Mouse (Mus musculus) neutrophil, adult 5-6 weeks (primary cell): Measurements from ENCODE around the gene Slc15a5. TPM values are rescaled to one million over a fixed set of nuclear protein-coding genes. Genes with fewer than 3 reads are reported as not detected.

Experiments used
- total RNA-seq: library from RNA; stranded (forward); fragments of 200-1000 nt; gene quantifications from 2 replicates; pipeline ENCODE4 v1.2.3, GENCODE M21; 2017

The Slc15a5 gene
- total RNA-seq, 1 experiment from 2014 or later, result not detected

Other genes with a start within 250 kb of the Slc15a5 start
- gene Mgst1, start 60.4 kb upstream of the Slc15a5 start, total RNA-seq, result 160 and 193 TPM in 2 replicates